Mouse (Mus musculus) embryonic fibroblast, embryonic 13.5 days (primary cell): ENCODE data around the gene Gars. TPM values are rescaled to one million over a fixed set of nuclear protein-coding genes. Genes with fewer than 3 reads are reported as not detected.

Source experiments
- H3K27ac ChIP-seq: 2 replicates; pipeline ENCODE4 v1.5.1; 2012; ENCODE audit warnings: low read length, control low read depth, inconsistent platforms; ENCODE audit not compliant: insufficient read depth
- H3K4me1 ChIP-seq: 2 replicates; pipeline ENCODE4 v1.6.1; 2011; ENCODE audit warnings: low read length; ENCODE audit not compliant: control insufficient read depth, insufficient read depth
- H3K4me3 ChIP-seq: 2 replicates; pipeline ENCODE4 v1.5.1; 2011; ENCODE audit warnings: mild to moderate bottlenecking, control low read depth, low read length; ENCODE audit not compliant: insufficient read depth
- CTCF ChIP-seq: IDR thresholded peaks from 2 replicates; pipeline ENCODE4 v1.5.1; 2011; ENCODE audit warnings: mild to moderate bottlenecking, control low read depth, low read length, moderate library complexity, borderline replicate concordance; ENCODE audit not compliant: insufficient read depth
- POLR2A ChIP-seq: IDR thresholded peaks from 2 replicates; pipeline ENCODE4 v1.6.1; 2011; ENCODE audit warnings: low read depth, mild to moderate bottlenecking, control low read depth, low read length, moderate library complexity
- polyA plus RNA-seq: library from polyadenylated mRNA; stranded (reverse); fragments of >200 nt; gene quantifications from 2 replicates; pipeline ENCODE4 v1.2.4, GENCODE M21; 2011; ENCODE audit warnings: low read depth; ENCODE audit not compliant: missing spikeins, insufficient read length

Gene Gars
- polyA plus RNA-seq, 1 experiment = 336 TPM

DNA sequence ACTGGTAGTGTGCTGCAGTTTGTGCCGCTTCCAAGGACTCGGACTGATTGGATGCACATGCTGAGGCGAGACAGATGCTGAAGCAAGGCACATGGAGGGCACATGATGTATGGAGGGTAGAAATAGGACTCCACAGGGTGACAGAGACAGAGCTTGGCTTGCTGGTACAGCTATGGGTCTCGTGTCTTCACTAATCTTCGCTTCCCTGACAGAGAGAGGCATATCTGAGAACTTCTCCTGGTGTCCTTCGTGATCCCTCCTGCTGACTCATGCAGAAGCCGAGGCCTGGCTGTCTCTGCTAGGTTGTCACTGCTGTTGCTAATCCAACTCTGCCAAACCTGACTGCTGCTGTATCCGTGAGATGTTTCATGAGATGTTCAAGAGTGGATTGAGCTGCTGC, 29.4 kb upstream of the Gars start:
- H3K27ac ChIP-seq = no peak overlapping the region
- TF ChIP-seq CTCF (no peak), POLR2A (no peak)
- H3K4me1 ChIP-seq = no peaks in the 10 kb centered on the region
- no peak overlapping the region for H3K4me3 ChIP-seq

DNA sequence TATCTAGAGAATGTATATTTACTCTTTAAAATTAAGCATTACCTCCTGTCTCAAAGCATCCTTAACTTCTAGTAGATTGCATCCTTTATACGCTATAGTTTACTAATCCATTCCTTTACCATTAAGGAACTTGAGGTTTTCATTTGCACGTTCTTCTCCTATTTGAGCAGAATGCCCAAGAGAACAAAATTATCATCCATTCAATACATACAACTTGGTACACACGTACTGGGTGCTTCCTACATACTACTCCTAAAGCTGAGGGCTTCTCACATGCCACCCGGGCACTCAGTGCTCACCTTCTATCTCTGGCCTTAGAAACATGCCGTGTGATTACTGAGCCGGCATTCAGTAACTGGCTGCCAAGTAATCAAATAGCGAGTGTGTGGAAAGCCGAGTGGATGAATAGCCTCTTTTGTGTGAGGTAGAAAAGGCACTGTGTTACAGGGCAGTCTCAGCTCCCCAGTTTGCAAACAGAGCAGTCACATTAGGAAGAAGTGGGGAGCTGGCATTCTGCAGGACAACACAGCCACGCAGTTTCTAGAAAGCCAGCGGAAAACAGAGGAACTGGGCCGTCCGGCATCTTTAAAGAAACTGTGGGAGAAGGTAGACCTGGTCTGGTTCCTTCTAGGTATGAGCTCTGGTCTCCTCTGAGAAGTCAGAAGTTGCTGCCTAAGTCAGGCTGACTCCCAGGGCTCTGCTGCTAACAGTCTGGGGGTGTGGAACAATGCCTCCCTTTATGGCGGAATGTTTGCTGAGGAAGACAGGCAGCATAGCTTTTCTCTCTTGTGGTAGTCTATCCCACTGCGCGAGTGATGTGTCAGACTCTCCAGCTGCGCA, 28.2 kb upstream of the Gars start:
- H3K4me3 ChIP-seq = no peak overlapping the region
- TF ChIP-seq CTCF (no peak), POLR2A (no peak)
- no peak overlapping the region for H3K27ac ChIP-seq
- no peaks in the 10 kb centered on the region for H3K4me1 ChIP-seq

DNA sequence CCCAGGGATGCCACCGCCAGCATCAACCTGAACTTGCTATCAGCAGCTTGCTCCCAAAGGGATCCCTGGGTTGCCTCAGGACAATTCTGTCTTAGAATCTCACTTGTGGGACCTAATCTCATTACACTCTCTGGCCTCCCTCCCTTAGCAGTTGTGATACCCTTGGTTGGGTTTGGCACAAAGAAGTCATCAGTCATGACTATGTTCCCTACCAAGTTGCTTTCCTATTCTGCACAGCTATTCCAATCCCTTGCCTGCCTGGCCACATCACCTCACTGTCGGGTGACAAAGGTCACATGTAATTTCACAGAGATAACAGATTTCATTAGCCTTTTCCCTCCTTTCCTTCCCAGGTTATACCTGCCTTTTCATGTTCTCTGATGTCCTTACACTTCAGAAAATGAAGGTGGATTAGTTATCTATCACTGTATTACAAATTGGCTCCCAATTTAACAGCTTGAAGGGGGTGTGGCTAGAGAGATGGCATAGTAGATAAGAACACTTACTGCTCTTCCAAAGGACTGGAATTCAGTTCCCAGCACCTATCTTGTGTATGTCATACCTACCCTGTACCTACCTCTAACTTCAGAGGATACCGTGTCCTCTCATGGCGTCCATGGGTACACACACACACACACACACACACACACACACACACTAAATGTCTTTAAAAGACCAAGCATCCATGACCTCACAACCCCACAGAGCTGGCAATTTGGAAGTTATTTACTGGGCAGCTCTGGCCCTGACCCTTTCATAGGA, 27.3 kb upstream of the Gars start:
- no peak overlapping the region for H3K27ac ChIP-seq
- TF ChIP-seq CTCF (no peak), POLR2A (no peak)
- no peak overlapping the region for H3K4me3 ChIP-seq
- H3K4me1 ChIP-seq = no peaks in the 10 kb centered on the region

DNA sequence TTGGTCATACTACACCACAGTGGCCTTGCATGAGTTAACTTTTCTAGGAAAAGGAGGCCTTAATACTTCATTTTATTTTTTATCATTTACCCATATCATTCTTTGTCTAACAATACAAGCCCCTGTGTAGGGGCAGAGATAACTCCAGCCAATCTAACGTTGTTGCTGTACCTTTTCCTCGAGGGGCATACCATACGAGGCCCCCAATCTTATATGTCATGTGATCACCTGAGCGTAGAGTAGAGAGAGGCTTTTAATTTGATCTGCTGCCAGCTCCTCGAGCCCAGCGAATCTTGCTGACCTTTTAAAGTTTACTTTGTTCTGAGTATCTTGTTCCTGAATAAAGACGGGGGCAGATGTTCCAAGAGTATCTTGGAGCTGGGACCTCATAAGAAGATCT, 25.3 kb upstream of the Gars start:
- Histone ChIP-seq H3K4me3 (no peak overlapping the region), H3K27ac (no peak overlapping the region), H3K4me1 (peaks cover 6% of the 10 kb centered on the region; the same call in 1 of the 2 replicates)
- TF ChIP-seq POLR2A (no peak), CTCF (no peak)

DNA sequence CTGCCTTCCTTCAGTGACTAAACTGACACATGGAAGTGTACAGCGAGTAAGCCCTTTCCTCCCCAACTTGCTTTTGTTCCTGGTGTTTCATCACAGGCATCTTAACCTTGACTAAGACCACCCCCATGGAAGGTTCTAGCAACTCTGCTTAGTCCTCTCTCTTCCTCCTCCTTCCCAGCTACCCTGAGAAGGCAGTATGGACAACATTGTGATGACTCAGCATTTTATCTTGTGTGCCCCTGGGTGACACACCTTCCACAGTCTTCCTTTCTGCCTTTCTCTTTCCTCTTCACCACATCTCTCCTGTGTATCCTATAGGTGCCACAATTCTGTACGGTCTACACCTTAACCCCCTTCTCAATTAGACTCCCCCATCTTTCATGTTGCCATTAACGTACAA, 23.6 kb upstream of the Gars start:
- Histone ChIP-seq H3K4me1 (peaks cover 6% of the 10 kb centered on the region; the same call in 1 of the 2 replicates), H3K27ac (no peak overlapping the region), H3K4me3 (no peak overlapping the region)
- TF ChIP-seq CTCF (no peak), POLR2A (no peak)

DNA sequence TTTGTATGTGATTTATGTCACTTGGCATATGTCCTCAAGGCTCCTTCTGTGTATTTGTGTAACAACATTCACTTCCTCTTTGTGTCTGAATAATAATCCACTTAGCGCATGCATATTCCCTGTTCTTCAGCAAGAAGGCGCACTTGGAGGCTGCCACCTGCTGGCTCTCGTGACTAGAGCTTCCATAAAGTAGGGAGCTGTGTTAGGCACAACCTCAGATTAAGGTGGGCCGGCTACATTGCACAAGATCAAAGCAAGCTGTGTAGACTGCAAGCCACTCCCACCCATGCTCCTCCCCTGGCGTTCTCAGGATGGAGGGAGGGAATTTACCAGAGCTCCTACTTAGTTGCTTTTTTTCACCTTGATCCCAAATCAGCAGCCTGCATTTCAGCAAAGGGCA, 21.6 kb upstream of the Gars start:
- H3K27ac ChIP-seq = 0 out of 2 replicates have a peak overlapping the region, but pooled peaks have one; percentile 23
- no peak overlapping the region for H3K4me3 ChIP-seq
- H3K4me1 ChIP-seq = peaks cover 6% of the 10 kb centered on the region; the same call in 1 of the 2 replicates
- no peak for TF ChIP-seq POLR2A
- peak; percentile 50; the same call in 1 of the 2 replicates for TF ChIP-seq CTCF

DNA sequence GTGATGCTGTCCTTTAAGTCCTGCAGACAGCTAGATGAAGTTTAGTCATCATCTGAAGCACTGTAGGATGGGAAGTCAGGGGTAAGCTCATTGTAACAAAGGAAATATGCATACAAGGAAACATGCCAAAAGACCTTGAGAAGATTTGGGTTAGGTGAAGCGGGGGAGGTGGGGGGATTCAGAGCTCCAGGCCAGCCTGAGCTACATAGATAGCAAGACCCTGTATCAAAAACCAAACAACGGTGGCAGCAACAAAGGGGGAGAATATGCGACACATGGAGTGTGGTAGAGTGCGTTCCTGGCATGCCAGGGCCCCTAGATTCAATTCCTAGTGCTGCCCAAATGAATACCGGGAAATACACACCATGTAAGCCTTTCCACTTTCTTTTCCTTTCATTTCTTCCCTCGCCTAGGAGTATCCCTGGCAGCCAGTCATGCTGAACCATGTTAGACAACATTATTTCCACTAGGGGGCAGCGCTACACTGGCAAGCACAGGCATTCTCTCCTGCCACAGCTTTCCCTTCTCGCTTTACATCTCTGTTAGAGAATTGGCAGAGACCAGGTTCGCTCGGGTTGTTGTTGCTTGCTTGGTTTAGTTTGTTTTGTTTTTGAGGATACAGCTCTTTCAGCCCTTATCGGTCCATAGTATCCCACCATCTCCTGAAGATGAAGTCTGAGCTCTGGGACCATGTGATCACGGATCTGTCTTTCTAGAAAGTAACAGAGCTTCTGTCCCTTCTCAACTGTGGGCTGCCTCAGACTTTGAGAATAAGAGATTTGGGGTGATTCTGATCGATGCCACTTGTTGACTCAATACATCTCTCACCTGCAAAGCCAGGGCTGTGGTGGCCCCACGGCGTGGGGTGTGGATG, 20.9 kb upstream of the Gars start:
- TF ChIP-seq CTCF (peak; percentile 81), POLR2A (no peak)
- H3K4me1 ChIP-seq = peaks cover 6% of the 10 kb centered on the region; the same call in 1 of the 2 replicates
- H3K4me3 ChIP-seq = no peak overlapping the region; the same call in 1 of the 2 replicates
- H3K27ac ChIP-seq = peak overlapping the region; percentile 23; the same call in 1 of the 2 replicates

DNA sequence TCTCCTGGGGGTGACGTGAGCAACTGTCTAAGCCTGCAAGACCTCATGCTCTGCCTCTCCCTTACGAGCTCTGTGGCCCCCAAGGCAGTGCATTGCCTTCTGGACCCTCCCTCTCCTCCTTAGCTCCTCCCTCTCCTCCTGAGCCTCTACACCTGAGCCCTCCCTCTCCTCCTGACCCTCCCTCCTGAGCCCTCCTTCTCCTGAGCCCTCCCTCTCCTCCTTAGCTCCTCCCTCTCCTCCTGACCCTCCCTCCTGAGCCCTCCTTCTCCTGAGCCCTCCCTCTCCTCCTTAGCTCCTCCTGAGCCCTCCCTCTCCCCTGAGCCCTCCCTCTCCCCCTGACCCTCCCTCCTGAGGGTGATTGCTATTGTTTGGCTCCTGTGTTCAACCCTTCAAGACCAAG, 19.4 kb upstream of the Gars start:
- TF ChIP-seq POLR2A = no peak
- H3K27ac ChIP-seq = no peak overlapping the region
- peaks cover 6% of the 10 kb centered on the region; the same call in 1 of the 2 replicates for H3K4me1 ChIP-seq
- H3K4me3 ChIP-seq = no peak overlapping the region

DNA sequence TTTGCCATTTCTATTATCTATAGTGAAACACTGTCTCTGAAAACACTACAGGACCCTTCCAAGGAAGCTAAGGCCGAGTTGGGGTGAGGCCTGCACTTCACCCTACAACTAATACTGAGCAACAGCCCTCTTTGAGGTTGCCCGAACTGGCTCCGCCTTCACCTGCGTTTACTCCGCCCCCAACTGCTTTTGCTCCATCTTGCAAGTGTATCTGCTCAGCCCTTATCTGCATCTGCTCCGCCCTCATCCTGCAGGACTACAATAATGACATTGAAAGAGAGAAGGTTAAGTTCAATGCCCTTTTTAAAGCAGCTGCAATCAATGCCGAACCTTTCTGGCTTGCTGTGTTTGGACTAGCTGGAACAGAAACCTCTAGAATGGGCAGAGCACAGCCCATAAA, 16.0 kb upstream of the Gars start:
- no peak overlapping the region for H3K27ac ChIP-seq
- no peak for TF ChIP-seq CTCF
- no peak for TF ChIP-seq POLR2A
- H3K4me1 ChIP-seq = 0 out of 2 replicates have a peak, but pooled peaks cover under 1% of the 10 kb centered on the region
- no peak overlapping the region for H3K4me3 ChIP-seq
